Mouse (Mus musculus): Measurements from ENCODE around the gene Rbfox2. TPM values are rescaled to one million over a fixed set of nuclear protein-coding genes. Genes with fewer than 3 reads are reported as not detected.
"Not testable (repeated sequence)": the region's sequence is repeated elsewhere in the genome, so short reads cannot be mapped to it uniquely, and the experiment has no call there.

Rbfox2 gene
- 100 to 1,000 TPM; 418 to 432 TPM for total RNA-seq (2021)

DNA sequence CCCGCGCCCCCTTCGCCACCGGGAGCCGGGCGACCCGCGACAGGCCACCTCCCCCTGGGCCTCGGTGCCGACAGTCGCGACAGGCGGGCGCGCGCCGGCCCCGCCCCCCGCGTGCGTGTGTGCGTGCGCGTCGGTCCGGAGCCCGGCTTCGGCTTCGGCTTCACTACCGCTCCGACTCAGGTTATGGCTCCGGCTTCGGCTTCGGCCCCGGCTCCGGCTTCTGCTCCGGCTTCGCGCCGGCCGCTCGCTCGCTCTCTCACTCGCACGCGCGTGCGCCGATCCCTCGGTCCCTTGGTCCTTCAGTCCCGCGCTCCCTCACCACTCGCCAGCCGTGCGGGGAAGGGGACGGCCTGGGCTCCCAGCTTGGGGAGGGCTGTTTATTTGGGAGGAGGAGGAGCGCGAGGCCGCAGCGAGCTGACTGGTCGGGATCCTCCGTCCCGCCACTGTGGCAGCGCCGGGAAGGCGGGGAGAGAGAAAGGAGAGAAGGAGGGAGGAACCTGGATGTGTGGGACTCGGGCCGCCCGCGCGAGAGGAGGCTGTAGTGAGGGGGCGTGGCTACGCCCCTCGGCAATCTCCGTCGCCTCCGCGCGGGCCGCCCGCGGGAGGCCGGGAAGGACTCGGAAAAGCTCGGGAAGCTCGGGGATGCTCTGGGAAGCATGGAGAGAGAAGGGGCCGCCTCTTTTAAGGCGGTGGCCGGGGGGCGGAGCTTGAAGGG, at the start of gene Rbfox2:
TSS of gene Rbfox2 (minus strand) at position 458 of the 715 bp plus-strand sequence.
- DNase-seq, result peak; percentile 96
- intact Hi-C loops (cut with DNase I), result loop anchor here (10.0 kb wide), 1 partner anchor 82 kb away; no protein-coding TSS in a partner anchor

DNA sequence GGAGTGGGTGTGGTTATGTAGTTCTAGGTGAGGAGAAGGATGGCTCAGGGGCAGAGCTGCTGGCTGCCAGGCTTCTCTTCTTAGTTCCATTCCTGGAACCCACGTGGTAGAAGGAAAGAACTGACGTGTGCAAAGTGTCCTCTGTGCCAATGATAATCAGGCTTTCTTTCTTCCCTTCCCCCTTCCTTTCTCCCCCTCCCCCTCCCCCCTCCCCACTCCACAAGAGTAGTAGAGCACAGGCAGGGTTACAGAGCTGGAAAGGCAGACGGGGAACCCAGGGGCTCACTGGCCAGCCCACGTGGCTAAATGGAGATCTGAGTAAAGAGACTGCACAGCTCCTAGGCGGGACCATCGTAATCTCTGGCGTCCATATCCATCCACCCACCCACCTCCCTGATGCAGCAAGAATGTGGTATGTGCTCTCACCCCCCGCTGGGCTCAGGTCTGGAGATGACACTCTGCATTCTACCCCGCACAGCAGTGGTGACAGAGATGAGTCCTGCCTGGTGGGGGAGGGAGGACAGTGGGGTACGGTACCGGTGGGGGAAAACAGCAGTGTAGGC, 49.5 kb upstream of the Rbfox2 start:
- intact Hi-C loops (cut with DNase I), result no loop called here
- DNase-seq, result no peak

DNA sequence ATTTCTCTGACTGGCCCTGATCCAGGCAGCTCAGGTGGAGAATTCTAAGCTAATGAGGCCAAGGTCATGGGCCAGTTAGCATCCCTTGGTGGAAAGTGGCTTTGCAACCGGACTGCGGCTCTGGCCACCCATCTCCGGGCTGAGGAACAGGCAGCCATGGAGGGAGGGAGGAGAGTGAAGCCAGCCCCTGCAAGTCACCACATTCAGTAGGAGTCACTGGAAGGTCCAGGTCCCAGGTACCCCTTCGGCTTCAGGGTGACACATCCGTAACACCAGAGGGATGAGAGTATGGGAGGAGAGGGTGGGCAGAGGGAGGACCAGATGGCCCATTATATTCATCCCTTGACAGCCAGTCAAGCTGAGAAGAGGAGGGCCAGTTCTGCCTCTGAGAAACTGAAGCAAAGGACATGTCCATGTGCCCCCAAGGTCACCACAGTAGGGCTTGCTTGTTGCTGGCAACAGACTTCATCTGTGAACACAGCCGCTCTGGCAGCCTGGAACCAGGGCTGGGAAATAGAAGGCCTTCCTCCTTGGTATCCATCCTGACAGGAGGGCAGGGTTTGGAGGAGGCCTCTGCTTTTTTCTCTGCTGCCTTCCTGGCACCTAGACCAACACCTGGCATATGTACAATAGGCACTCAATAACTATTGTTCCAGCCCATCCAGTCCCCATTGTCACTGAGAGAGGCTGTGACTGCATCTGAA, 48.2 kb upstream of the Rbfox2 start:
- intact Hi-C loops (cut with DNase I), result no loop called here
- DNase-seq, result peak; percentile 74

DNA sequence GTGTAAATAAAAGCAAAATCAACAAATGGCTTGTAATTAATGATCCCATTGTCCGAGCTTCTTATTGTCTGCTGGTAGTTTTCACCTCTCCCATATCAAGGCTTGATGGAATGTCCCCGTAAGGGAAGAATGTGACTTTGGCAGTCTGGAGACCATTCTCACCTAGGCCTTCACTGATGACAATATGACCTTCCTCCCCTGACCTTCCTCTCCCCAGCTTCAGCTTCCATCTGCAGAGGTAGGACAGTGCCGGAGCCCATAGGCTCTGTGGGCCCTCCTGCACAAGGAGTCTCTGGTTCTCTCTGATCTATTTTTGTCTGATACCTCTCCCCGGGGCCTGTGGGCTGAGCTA, 47.7 kb upstream of the Rbfox2 start:
- DNase-seq, result no peak
- intact Hi-C loops (cut with DNase I), result no loop called here

DNA sequence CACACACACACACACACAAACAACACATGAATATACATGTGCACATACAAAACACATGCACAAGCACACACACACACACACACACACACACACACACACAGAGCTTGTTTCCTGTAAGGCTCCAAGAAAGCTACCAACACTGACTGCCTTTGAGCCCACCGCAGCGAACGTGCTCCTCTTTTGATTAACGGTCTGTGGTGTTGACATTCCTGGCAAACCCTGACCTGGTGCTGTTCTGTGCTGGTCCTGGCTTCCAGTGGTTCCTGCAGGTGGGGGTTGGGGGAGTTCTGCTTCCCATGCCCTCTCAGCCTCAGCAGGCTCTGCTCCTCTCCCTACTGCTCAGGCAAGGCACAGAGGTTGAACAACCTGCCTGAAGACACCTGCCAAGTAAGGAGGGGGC, 47.0 kb upstream of the Rbfox2 start:
- intact Hi-C loops (cut with DNase I), result no loop called here
- DNase-seq, result no peak

DNA sequence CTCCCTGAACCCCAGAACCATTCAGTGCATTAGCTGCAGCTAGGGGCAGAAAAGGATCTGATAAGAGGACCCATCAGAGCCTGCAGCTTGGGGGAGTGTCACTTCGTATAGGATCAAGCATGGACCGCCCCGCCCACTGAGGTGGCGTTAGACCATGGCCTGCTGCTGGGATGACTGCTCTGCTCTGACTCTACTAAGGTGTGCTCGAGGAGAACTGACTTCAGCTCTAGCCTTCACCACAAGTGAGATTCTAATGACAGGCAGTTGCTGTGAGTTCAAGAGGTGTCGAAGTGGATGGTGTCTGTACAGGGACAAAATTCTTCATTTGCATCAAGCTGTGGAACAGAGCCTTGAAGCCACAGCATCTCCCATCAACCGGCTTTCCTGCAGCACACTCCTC, 46.1 kb upstream of the Rbfox2 start:
- intact Hi-C loops (cut with DNase I), result no loop called here
- DNase-seq, result no peak

DNA sequence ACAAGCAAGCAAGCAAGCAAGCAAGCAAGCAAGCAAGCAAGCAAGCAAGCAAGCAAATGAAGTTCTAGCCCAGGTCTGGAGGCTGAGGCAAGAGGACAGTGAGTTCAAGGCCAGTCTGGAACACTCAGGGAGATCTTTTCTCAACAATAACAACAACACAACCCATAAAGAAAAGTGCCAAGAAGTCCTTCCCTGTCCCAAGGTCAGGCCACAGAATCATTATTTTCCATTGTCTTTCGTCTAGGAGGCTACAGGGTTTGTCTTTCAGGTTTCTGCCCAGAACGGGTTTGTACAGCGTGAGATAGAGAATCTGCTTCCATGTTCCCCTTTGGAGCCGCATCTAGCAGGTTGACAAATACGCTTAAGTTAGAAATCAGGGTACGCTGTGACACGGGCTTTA, 43.3 kb upstream of the Rbfox2 start:
- intact Hi-C loops (cut with DNase I), result no loop called here
- DNase-seq, result no peak

DNA sequence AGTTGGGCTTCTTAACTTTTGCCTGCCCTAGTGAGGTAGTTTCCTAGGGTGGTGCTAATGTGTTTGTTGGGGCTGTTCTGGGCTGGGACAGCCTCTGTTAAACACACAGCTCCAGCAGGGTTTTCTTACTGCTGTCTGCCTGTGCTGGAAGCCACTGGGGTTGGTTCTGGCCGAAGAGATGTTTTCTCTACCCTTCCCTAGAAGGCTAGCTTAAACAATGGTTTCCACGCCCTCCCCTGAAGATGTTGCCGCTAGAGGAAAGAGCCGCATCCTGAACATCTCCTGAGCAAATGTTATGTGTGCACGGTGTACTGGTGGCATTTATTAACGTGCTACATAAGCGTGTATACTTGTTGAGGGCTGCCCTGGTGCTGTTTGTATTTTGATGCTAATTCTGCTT, 41.3 kb upstream of the Rbfox2 start:
- DNase-seq, result no peak
- intact Hi-C loops (cut with DNase I), result no loop called here

DNA sequence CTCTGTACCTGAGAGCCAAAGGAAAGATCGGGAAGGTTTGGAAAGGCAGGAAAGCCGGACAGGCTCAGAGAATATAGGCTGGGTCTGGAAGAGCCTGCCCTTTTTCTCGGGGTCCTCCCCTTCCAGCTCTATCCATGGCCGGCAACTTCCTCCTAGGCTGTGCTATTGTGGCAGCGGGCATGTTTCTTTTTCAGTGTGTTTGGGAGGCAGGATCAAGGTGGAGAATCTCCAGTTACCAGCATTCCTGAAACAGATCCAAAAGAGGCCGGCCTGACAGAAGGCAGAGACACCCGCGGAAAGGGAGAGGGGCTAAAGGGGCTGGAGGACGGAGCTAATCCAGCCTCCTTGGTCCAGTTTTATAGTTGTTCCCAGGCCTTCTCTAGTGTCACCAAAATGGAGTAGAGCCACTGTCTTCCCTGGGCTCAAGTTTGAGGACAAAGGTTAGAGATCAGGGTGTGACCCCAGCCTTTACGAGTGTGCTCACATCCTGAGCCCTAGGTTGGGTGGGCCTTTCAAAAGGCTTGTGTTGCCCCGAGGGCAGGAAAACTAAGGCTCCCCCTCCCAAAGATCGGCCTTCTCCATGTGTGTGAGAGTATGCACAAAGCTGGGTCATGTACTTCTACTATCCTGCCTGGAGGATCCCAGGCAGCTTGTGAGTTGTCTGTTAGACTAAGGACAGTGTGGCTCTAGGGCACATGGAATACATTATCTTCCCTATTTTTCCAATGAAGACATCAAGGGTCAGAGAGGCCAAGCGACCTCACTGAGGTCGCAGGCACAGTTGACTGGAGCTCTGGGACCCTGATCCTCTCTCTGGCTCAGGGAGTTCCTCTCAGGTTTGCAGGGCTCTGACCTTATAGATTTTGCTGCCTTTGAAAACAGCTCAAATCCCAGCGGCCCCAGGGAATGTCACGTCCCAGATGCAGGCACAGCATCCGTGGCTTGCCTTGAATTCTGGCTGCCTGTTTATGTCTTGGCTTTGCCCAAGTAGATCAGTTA, 37.6 kb upstream of the Rbfox2 start:
- intact Hi-C loops (cut with DNase I), result no loop called here
- DNase-seq, result no peak

DNA sequence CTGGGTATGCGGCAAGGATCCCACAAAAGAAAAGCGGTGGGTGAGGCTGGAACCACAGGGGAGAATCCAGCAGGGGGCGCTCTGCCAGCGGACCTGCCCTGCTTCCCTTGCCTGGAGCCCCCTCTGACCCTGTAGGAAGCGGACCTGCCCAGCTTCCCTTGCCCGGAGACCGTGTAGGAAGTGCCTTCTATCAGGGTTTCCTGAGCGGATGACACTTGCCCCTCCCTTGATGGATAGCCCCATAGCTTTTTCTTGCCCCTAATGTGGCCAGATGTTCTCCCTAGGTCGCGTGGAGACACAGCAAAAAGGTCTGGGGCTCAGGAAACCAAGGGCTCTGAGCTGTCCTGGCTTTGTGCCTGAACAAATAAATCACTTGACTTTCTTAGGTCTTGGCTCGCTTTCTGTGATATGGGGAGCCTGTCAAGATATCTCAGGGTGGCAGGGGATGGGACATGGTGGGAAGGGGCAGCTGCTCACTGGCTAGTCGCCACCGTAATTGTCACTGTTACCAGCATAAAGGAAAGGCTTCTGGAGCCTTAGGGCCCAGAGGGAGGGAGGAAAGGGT, 36.8 kb upstream of the Rbfox2 start:
- intact Hi-C loops (cut with DNase I), result no loop called here
- DNase-seq, result peak; percentile 82

DNA sequence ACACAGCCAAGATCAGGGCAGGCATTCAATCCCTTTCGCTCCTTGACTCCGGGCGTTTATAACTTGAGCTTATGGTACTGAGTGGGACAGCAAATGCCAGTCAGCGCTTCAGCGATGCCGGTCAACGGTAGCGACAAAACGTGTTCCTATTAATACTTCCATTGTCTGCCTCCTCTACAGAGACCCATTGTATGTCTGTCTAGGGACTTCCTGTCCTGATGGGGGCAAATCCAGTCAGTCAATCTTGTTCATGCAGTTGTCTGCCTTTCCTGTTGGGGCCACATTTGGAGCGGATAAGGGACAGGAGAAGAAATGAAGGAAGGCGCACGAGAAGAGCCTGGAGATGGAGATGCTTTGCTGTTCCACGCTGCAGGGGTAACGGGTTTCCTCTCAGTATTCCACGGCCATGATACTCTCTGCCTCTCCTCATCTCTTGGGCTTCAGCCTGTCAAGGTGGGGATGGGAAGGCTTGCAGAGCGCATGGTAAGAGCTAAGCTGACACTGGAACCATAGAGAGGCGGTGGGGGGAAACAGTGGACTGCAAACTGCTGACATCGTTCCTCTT, 36.2 kb upstream of the Rbfox2 start:
- DNase-seq, result no peak
- intact Hi-C loops (cut with DNase I), result no loop called here

DNA sequence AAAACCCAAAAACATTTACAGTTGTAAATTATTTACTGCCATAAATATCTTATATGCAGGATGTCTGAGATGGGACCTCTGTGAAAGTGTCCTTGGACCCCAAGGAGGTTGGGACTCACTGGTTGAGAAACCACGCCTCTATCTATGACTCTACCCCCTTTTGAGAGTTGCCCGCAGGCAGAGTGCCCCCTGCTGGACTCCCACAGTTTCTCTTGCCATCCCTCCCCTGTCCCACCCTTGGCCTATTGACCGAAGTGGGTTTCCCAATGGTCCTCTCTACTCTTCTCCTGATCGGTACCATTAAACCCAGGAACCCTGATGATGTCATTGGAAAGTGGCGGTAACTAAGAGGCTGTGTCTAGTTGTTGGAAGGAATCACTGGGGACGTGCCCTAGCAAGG, 35.2 kb upstream of the Rbfox2 start:
- intact Hi-C loops (cut with DNase I), result no loop called here
- DNase-seq, result no peak

DNA sequence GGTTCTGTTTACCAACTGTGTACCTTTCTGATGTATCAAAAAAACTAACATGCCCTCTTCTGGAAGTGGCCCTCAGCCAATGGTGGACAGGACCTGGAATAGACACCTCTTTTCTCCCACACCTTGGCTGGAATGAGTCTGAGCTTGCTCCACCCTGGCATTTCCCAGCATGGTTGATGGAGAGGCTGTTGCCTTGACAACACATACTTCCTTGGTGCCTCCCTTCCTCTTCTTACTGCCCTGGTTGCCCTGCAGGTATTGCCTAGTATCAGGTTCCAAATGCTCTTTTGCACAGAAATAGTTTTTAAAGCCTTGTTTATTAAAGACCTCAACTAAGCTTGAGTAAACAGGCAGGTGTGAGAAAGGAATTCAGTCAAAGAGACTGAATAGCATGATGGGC, 33.8 kb upstream of the Rbfox2 start:
- intact Hi-C loops (cut with DNase I), result no loop called here
- DNase-seq, result no peak

DNA sequence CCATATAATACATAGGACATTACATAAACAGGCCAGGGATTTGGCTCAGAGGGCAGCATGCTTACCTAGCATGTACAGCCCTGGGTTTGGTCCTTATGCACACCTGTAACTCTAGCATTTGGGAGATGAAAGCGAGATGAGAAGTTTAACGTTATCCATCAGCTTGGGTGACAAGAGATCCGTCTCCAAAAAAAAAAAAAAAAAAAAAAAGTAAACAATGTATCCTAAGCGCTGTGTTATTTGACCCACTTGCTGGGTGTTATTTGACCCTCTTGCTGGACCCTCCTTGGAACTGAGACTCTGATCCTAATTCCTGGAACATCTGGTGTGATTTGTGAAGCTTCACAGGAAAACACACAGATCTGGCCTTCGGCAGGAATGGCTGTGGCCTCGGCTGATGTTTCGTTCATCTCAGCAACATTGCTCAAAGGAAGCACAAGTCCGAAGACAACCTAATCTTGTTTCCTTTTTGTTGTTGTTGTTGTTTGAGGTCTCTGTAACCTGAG, 32.2 kb upstream of the Rbfox2 start:
- no peak for DNase-seq
- intact Hi-C loops (cut with DNase I), result loop anchor here (10.0 kb wide), 1 partner anchor 114 kb away; no protein-coding TSS in a partner anchor

DNA sequence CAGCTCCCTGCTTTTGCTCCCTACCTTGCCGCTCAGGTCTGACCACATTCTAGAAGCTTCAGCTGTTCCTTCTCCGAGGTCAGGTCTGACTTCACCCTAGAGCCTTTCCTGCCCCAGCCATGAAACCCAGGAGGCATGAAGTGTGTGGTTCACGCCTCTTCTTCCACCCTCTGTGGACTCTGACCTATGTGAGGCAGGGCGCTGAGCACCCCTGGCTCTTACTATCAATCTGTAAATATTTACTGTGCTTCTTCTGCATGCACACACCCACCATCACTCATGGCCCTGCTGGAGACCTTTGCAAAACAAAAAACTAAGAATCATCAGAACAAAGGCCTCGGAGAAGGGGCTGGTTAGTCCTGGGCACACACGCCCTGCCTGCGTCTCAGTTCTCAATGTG, 31.6 kb upstream of the Rbfox2 start:
- intact Hi-C loops (cut with DNase I), result loop anchor here (10.0 kb wide), 1 partner anchor 114 kb away; no protein-coding TSS in a partner anchor
- no peak for DNase-seq

DNA sequence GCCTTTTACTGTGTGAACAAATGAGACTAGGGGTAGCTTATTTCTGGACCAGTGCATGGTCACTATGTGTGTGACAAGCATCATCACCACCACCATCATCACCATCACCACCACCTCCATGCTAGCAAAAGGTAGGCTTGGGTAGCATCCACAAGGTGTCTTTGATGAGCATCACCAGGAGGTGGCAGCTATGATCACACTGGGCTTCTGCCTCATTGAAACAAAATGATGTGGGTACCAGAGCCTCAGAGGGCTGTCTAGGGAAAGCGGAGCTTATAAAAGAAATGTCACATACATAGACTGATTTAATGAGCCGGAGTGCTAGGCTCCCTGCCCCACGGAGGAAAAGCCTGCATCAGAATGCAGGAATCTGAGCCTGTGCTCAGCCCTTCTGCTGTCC, 31.1 kb upstream of the Rbfox2 start:
- DNase-seq, result no peak
- intact Hi-C loops (cut with DNase I), result loop anchor here (10.0 kb wide), 1 partner anchor 113 kb away; no protein-coding TSS in a partner anchor

DNA sequence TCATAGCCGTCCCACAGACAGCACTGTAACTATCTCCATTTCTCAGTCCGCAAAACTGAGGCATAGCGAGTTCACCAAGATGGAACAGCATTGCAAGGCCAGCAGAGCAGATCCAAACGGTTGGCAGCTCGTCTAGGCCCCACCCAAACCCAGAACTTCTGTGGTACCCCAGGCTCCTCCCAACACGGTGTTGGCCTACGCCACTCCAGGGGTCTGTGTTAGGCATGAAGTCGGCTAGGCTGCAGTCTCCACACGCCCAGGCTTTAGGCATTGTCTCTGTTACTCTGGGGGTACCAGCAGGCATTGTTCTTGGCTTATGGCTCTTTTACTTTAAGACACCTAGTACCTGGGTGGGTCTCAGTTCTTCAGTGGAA, 30.2 kb upstream of the Rbfox2 start:
- intact Hi-C loops (cut with DNase I), result loop anchor here (10.0 kb wide), 1 partner anchor 112 kb away; no protein-coding TSS in a partner anchor
- DNase-seq, result no peak

DNA sequence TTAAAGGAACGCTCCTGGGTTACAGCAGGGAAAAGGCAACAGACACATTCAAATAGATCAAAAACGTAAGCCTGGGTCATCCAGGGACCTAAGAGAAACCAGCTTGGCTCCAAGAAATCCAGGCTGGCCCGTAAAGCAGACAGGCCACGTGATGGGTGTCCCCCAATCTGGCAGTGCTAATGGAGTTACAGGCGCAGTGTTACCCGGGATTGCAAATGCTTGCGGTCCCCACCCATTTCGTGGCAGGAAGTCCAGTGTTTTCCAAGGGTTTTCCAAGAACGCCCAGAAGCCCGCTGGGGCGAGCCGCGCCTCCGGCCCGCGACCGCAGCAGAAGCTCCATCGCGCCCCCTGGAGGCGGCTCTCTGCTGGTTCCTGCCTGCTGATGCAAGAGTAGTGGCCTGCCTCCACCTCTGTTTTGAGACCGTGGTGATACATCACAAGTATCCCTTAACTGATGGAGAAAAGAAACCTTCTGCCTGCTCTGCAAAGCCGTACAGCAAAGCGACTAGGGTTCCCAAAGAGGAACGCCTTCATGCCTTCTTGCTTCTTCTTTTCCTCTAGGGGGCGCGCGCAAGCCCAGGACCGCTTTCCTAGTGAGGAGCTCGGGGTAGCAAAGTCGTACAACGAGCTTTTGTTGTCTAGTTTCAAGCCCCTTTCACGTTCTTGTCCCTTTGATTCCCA, 29.6 kb upstream of the Rbfox2 start:
- intact Hi-C loops (cut with DNase I), result loop anchor here (10.0 kb wide), 1 partner anchor 112 kb away; no protein-coding TSS in a partner anchor
- peak; percentile 92 for DNase-seq

DNA sequence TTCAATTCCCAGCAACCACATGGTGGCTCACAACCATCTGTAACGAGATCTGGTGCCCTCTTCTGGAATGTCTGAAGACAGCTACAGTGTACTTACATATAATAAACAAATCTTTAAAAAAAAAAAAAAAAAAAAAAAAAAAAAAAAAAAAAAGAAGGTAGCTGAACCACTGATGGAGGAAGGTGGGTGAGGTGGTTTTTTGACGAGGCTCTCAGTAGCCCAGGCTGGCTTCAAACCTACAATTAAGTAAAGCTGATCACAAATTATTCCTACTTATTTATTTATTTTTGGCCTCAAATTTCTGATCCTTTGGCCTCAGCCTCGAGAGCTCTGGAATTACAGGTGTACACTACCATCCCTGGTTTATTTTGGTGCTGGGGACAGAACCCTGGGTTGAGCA, 28.4 kb upstream of the Rbfox2 start:
- intact Hi-C loops (cut with DNase I), result loop anchor here (10.0 kb wide), 1 partner anchor 110 kb away; no protein-coding TSS in a partner anchor
- DNase-seq, result not testable (repeated sequence)
